Mouse (Mus musculus) layer of hippocampus, adult 9-11 months (tissue): ENCODE measurements around the gene Vps25.

ENCODE experiments used
- DNase-seq: peaks from one replicate; pipeline ENCODE4 v3.0.0; 2022

The Vps25 gene

DNA sequence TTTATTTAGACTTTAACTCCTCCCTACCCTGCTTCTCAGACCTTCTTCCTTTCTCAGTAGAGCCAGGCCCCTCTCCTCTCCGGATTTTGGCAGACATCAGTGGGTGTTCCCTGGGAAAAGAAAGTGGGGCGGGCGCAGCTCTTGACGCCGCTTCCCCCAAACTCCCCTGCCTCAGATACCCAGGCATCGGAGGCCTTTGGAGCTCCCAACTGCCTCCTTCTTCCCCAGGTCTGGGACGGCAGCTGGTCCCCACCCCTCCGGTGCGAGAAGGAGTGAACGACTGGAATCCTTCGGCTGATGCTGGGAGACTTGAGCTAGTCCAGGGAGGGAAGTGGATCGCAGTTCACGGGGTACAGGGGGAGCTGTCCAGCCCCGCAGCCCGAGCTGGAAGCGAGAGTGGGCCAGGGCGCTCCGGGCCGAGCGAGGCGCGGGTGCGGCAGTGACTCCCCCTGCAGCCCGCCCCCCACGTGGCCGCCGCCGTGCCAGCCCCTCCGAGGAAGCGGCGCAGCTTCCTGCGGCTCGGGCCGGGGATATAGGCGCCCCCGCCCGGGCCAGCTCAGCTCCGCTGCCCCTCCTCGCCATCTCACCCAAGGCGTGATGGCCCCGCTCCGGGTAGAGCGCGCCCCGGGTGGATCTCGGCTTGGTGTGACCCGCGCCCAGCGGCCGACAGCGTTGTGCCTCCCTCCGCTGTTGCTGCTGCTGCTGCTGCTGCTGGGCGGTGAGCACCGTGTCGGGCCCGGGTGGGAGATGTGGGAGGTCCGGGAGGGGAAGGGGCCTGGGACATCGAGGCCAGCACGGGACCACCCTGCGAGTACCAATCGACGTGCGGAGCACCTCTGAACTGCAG lies 7.4 kb upstream of the Vps25 start, which contains the start of gene Ramp2:
TSS of gene Ramp2 (plus strand) at position 174 of the 847 bp plus-strand sequence.
- DNase-seq = no peak

DNA sequence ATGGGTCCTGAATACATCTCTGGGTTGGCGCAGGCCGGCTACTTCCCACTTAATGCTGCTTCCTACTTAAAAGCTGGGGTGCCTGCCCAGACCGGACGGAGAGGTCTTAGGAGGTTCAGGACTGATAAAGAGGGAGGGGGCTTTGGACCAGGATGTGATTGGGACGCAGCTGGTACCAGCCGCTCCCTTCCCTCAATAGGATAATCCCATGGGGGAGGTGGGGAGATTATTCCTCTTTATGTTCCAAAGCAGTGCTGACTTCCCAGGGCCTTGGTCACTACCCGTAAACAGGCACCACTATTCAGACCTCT lies 6.8 kb upstream of the Vps25 start:
- DNase-seq = no peak

GRCm38 (mm10) chr11:101247521-101248030 lies 5.9 kb upstream of the Vps25 start:
- no peak for DNase-seq

- peak; percentile 85 for DNase-seq
Observed at GRCm38 (mm10) chr11:101248258-101248994, 5.1 kb upstream of the Vps25 start.

DNA sequence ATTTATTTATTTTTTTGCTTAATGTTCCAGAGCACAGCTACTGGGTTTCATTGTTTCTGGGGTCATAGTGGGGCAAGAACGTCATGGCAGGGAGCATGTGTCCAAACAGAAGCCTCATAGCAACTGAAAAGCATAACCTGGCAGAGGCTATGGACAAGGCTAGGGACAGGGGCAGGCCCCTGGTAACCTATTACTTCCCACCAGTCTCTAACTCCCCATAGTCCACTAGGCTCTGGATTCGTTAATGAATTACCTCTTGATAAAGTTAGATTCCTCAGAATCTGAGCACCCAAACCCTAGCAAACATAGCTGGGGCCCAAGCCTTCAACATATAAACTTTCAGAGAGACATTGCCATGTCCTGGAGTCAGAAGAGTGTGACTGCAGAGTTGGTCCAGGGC lies 2.5 kb upstream of the Vps25 start:
- DNase-seq = no peak

DNA sequence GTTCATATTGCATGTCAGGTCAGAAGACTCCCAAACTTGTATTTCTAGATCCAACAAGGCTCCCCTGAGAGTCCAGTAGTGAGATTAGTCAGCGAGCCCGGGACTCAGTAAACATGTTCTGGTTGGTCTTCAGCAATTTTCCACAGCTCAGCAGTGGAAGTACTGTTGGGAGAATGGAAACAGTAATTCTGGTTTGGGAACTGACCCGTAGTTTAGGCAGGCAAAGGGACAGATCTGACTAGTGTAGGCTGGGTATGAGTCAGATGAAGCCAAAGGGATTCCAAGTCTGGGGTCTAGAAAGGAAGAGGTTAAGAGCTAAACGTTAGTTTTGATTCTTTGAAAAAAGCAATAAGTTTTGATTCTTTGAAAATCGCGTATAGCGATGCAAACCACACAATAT lies 566 bp upstream of the Vps25 start:
- no peak for DNase-seq

DNA sequence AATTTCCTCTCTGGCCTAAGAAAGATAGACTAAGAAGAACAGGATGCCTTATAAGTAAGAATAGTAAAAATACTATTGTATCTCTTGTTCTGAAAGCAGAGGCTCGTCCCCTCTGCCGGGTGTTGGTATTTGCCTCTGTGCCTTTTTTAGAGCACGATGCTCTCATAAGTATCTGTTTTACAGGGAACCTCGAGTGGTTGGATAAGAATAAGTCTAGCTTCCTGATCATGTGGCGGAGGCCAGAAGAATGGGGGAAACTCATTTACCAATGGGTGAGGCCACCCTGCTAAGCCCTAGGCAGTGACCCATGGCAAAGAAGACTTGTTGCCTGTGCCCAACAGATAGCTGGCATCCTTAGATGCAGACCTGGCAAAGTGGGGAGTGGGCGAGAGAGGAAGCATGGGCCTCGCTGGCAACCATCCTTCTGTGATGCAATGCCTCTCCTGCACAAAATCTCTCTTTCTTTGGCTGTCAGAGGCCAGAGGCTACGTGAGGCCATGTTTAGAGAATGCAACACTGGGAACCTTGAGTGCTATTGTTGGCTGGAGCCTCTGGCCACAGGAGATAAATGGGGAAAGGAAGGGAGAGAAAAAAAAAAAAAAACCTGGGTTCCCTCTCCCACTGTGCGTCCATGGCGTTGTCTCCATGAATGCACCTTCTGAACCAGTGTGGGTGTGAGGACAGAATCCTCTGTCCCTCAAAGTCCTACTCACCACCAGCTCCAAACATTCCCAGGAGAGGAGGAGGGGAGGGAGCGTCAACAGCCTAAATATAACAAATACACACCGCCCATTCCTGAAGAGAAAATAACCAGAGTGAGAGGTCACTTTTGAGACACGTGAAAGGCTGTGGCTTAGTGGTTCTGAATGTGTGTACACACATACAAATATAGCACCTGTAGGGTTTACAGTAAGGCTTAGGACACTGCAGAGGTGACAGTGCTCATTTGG lies 2.6 kb downstream of the Vps25 start:
- no peak for DNase-seq

DNA sequence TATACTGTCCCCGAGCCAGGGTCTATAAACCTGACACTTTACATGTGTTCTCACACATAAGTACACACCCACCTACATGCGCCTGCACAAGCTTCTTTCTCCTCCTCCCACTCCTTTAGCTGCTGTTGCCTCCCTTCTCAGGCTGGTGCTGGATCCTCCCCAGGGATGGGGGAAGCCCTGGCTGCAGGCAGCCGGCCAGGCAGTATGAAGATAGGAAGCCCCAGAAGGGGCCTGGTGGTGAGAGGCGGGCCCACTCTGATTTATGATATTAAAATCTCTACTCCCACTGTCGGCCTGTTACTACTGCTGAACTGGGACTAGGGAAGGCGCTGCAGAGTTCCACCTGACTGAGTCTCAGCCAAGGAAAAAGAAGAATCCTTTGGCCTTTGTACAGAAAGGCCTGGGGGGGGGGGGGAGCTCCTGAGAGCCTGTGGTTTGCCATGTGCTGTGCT lies 5.8 kb downstream of the Vps25 start:
- DNase-seq = peak; percentile 85

- DNase-seq = no peak
Observed at GRCm38 (mm10) chr11:101259948-101260825, 6.7 kb downstream of the Vps25 start, which contains the start of gene Wnk4. Gene Wnk4 (plus strand): TSS chr11:101260567.

GRCm38 (mm10) chr11:101260826-101261380 lies 7.4 kb downstream of the Vps25 start:
- no peak for DNase-seq

DNA sequence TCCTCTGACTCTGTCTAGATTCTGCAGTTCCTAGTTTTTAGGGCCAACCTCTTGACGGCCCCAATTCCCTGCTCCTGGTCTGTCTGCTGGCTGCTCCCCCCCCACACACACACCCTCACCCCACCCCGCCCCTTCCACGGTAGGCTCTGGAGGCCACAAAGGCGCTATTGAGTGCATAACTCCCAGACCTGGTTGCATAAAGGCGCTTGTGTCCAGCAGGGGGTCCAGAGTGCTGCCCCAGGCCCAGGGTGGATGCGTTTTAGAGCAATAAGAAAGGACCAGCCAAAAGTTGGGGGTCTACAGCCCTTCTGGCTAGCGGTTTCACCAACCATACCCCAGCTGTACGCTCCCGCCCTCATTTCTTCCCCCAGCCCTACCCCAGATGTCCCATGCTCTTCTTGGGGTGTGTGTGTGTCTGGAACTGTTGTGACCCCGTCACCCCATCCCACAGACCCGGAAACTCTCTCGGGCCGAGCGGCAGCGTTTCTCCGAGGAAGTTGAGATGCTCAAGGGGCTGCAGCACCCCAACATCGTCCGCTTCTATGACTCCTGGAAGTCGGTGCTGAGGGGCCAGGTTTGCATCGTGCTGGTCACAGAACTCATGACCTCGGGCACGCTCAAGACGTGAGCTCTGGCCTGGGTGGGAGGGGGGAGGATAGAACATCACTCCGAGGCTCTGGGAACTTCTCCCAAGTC lies 8.9 kb downstream of the Vps25 start:
- no peak for DNase-seq

DNA sequence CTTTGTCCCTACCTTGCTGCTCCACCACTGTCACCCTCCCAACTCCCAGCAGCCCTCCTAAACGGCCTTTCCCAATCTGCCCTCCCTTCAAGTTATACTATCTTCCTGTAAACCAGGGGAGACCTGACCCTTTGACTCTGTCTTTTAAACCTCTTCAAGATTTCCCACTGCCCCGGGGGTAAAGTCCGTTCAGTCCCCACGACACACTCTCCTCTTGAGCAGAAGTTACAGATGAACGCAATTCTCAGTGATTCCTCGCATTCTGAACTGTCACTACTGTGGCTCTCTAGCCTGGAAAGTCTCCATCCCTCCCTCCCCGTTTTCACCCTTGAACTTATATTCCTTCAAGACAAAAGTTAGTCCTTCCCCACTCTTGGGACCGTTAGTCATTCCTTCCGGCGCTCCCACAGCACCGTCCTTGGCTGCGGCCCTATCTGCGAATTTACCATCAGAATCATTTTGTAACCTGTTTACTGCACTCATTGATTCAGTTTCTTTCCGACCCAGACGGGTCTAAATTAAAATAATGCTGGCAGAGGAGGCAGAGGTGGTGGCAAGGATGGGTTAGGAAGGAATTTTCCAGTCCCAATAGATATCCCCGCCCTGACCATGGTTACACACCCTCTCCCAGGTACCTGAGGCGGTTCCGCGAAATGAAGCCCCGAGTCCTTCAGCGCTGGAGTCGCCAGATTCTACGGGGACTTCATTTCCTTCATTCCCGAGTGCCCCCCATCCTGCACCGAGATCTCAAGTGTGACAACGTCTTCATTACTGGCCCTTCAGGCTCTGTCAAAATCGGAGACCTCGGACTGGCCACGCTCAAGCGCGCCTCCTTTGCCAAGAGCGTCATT lies 9.9 kb downstream of the Vps25 start:
- DNase-seq = no peak

- DNase-seq = no peak
Observed at GRCm38 (mm10) chr11:101263989-101264280, 10.4 kb downstream of the Vps25 start.

- DNase-seq = no peak
Observed at GRCm38 (mm10) chr11:101264954-101265471, 11.5 kb downstream of the Vps25 start.

GRCm38 (mm10) chr11:101265906-101266305 lies 12.4 kb downstream of the Vps25 start:
- no peak for DNase-seq

DNA sequence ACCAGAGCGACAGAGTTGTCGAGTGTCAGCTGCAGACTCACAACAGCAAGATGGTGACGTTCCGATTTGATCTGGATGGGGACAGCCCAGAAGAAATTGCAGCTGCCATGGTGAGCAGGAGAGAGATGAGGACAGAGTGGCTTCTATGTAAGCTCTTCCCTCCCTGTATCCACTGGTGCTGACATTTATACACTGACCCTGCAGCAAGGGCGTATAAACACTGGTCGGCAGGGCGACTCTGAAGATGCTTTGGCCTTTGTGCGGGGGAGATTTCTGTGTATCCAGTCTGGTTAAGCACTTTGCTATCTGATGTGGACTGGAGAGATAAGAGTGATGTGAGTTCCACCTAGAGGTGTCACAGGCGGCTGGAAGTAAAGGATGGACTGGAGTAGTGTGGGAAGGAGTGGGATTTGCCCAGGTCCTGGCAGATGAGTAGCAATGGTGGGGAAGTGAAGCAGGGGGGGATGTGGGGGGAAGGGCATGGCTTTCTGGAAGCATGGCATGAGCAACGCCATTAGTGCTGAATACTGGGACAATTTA lies 16.1 kb downstream of the Vps25 start:
- no peak for DNase-seq

- DNase-seq = no peak
Observed at GRCm38 (mm10) chr11:101272446-101272845, 18.9 kb downstream of the Vps25 start.

GRCm38 (mm10) chr11:101275309-101275708 lies 21.8 kb downstream of the Vps25 start:
- DNase-seq = no peak

DNA sequence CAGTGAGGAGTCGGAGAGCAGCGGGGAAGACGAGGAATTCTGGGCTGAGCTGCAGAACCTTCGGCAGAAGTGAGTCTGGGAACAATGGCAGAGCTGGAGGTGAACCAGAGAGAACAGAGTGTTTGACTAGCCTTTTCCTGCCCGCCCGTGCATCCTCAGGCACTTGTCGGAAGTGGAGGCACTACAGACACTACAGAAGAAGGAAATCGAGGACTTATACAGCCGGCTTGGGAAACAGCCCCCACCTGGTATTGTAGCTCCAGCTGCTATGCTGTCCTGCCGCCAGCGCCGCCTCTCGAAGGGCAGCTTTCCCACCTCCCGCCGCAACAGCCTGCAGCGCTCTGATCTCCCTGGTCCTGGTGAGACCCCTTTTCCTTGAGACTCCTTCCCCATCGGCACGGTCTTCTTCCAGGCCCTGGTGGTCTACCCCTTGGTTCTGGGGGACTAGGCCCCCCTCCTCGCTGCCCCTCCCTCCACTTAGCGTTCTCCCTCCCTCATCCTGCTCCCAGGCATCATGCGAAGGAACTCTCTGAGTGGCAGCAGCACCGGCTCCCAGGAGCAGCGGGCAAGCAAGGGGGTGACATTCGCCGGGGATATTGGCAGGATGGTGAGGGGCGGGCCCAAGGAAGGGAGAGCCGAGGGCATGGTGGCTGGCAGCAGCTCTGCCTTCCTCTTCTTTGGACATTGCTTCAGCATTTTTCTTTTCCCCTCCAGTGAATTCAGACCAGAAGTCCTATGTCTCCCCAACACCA lies 23.0 kb downstream of the Vps25 start:
- no peak for DNase-seq
